Mouse (Mus musculus): ENCODE results near the gene Mtr. TPM values are rescaled to one million over a fixed set of nuclear protein-coding genes. Genes with fewer than 3 reads are reported as not detected.

The Mtr gene
- total and polyA plus RNA-seq, 2 experiments from 2014 or later = 2.2 to 6.9 TPM

- ATAC-seq (ENCODE audit: low FRiP score) (no peak), DNase-seq (ENCODE audit: low spot score) (no peak)
- Histone ChIP-seq H3K4me1 (ENCODE audit: insufficient read depth, low read length) (no peaks in the 10 kb centered on the region), H3K9ac (replicated peaks; ENCODE audit: low read length, poor library complexity, severe bottlenecking) (no peak overlapping the region), H3K27me3 (ENCODE audit: insufficient read depth, low read length) (no peaks in the 10 kb centered on the region), H3K9me3 (ENCODE audit: low read length) (no peaks in the 10 kb centered on the region), H3K4me2 (ENCODE audit: low read depth, low read length, poor library complexity, severe bottlenecking) (no peak overlapping the region), H3K4me3 (ENCODE audit: low read depth, low read length) (no peak overlapping the region), H3K36me3 (ENCODE audit: insufficient read depth, low read length) (peaks cover 6% of the 10 kb centered on the region), H3K27ac (ENCODE audit: low read depth, low read length) (no peak overlapping the region)
- WGBS = 82% methylated on average over 11 of the region's 11 CpGs
- no peak for TF ChIP-seq CTCF (IDR thresholded peaks at IDR 0.05)
These were observed 69.1 kb downstream of the Mtr start for GRCm38 (mm10) chr13:12188804-12189203.

GRCm38 (mm10) chr13:12179481-12179880 is 78.4 kb downstream of the Mtr start:
- no peak for ATAC-seq (ENCODE audit: low FRiP score)
- H3K27ac ChIP-seq (ENCODE audit: low read depth, low read length) = no peak overlapping the region
- WGBS = 58% methylated on average over 8 of the region's 8 CpGs
- no peaks in the 10 kb centered on the region for H3K36me3 ChIP-seq (ENCODE audit: insufficient read depth, low read length)
- no peaks in the 10 kb centered on the region for H3K27me3 ChIP-seq (ENCODE audit: insufficient read depth, low read length)
- no peak for TF ChIP-seq CTCF (IDR thresholded peaks at IDR 0.05)
- H3K4me3 ChIP-seq (ENCODE audit: low read depth, low read length) = no peak overlapping the region
- H3K4me2 ChIP-seq (ENCODE audit: low read depth, low read length, poor library complexity, severe bottlenecking) = no peak overlapping the region
- no peaks in the 10 kb centered on the region for H3K9me3 ChIP-seq (ENCODE audit: low read length)
- no peak for DNase-seq (ENCODE audit: low spot score)
- H3K9ac ChIP-seq (replicated peaks; ENCODE audit: low read length, poor library complexity, severe bottlenecking) = no peak overlapping the region
- H3K4me1 ChIP-seq (ENCODE audit: insufficient read depth, low read length) = no peaks in the 10 kb centered on the region

GRCm38 (mm10) chr13:12176761-12177160 is 81.2 kb downstream of the Mtr start:
- no peak overlapping the region for H3K27ac ChIP-seq (ENCODE audit: low read depth, low read length)
- 51% methylated on average over 3 of the region's 3 CpGs for WGBS
- H3K36me3 ChIP-seq (ENCODE audit: insufficient read depth, low read length) = no peaks in the 10 kb centered on the region
- H3K9me3 ChIP-seq (ENCODE audit: low read length) = no peaks in the 10 kb centered on the region
- H3K4me1 ChIP-seq (ENCODE audit: insufficient read depth, low read length) = no peaks in the 10 kb centered on the region
- H3K4me3 ChIP-seq (ENCODE audit: low read depth, low read length) = no peak overlapping the region
- DNase-seq (ENCODE audit: low spot score) (no peak), ATAC-seq (ENCODE audit: low FRiP score) (no peak)
- TF ChIP-seq CTCF (IDR thresholded peaks at IDR 0.05) = no peak
- no peak overlapping the region for H3K9ac ChIP-seq (replicated peaks; ENCODE audit: low read length, poor library complexity, severe bottlenecking)
- H3K4me2 ChIP-seq (ENCODE audit: low read depth, low read length, poor library complexity, severe bottlenecking) = no peak overlapping the region
- H3K27me3 ChIP-seq (ENCODE audit: insufficient read depth, low read length) = no peaks in the 10 kb centered on the region

- H3K36me3 ChIP-seq (ENCODE audit: insufficient read depth, low read length) = no peaks in the 10 kb centered on the region
- no peak overlapping the region for H3K4me3 ChIP-seq (ENCODE audit: low read depth, low read length)
- H3K27me3 ChIP-seq (ENCODE audit: insufficient read depth, low read length) = no peaks in the 10 kb centered on the region
- DNase-seq (ENCODE audit: low spot score) = no peak
- no peaks in the 10 kb centered on the region for H3K9me3 ChIP-seq (ENCODE audit: low read length)
- TF ChIP-seq CTCF (IDR thresholded peaks at IDR 0.05) = no peak
- 39% methylated on average over 16 of the region's 16 CpGs for WGBS
- H3K9ac ChIP-seq (replicated peaks; ENCODE audit: low read length, poor library complexity, severe bottlenecking) = no peak overlapping the region
- no peak overlapping the region for H3K4me2 ChIP-seq (ENCODE audit: low read depth, low read length, poor library complexity, severe bottlenecking)
- no peak for ATAC-seq (ENCODE audit: low FRiP score)
- no peaks in the 10 kb centered on the region for H3K4me1 ChIP-seq (ENCODE audit: insufficient read depth, low read length)
- H3K27ac ChIP-seq (ENCODE audit: low read depth, low read length) = no peak overlapping the region
These were observed 81.8 kb downstream of the Mtr start for GRCm38 (mm10) chr13:12175988-12176736.

- H3K27me3 ChIP-seq (ENCODE audit: insufficient read depth, low read length) = no peaks in the 10 kb centered on the region
- no peak for ATAC-seq (ENCODE audit: low FRiP score)
- DNase-seq (ENCODE audit: low spot score) = no peak
- H3K4me1 ChIP-seq (ENCODE audit: insufficient read depth, low read length) = peaks cover 4% of the 10 kb centered on the region; the same call in 1 of the 2 replicates
- H3K4me3 ChIP-seq (ENCODE audit: low read depth, low read length) = no peak overlapping the region
- whole genome bisulfite sequencing = 86% methylated on average over 9 of the region's 9 CpGs
- H3K36me3 ChIP-seq (ENCODE audit: insufficient read depth, low read length) = no peaks in the 10 kb centered on the region
- no peaks in the 10 kb centered on the region for H3K9me3 ChIP-seq (ENCODE audit: low read length)
- no peak for TF ChIP-seq CTCF (IDR thresholded peaks at IDR 0.05)
- H3K9ac ChIP-seq (replicated peaks; ENCODE audit: low read length, poor library complexity, severe bottlenecking) = no peak overlapping the region
- no peak overlapping the region for H3K4me2 ChIP-seq (ENCODE audit: low read depth, low read length, poor library complexity, severe bottlenecking)
- no peak overlapping the region for H3K27ac ChIP-seq (ENCODE audit: low read depth, low read length)
These were observed 90.6 kb downstream of the Mtr start for GRCm38 (mm10) chr13:12167276-12167675.

GRCm38 (mm10) chr13:12166386-12166785 is 91.5 kb downstream of the Mtr start:
- no peak overlapping the region for H3K9ac ChIP-seq (replicated peaks; ENCODE audit: low read length, poor library complexity, severe bottlenecking)
- H3K4me3 ChIP-seq (ENCODE audit: low read depth, low read length) = no peak overlapping the region
- H3K27ac ChIP-seq (ENCODE audit: low read depth, low read length) = no peak overlapping the region
- H3K9me3 ChIP-seq (ENCODE audit: low read length) = no peaks in the 10 kb centered on the region
- peaks cover 4% of the 10 kb centered on the region; the same call in 1 of the 2 replicates for H3K4me1 ChIP-seq (ENCODE audit: insufficient read depth, low read length)
- H3K36me3 ChIP-seq (ENCODE audit: insufficient read depth, low read length) = no peaks in the 10 kb centered on the region
- DNase-seq (ENCODE audit: low spot score) (peak; percentile 36), ATAC-seq (ENCODE audit: low FRiP score) (no peak)
- no peak overlapping the region for H3K4me2 ChIP-seq (ENCODE audit: low read depth, low read length, poor library complexity, severe bottlenecking)
- 17% methylated on average over 6 of the region's 6 CpGs for WGBS
- H3K27me3 ChIP-seq (ENCODE audit: insufficient read depth, low read length) = no peaks in the 10 kb centered on the region
- no peak for TF ChIP-seq CTCF (IDR thresholded peaks at IDR 0.05)

Measured in midbrain, postnatal 0 days (tissue).